Mouse (Mus musculus): Measurements from ENCODE around the gene Tctn1. TPM values are rescaled to one million over a fixed set of nuclear protein-coding genes. Genes with fewer than 3 reads are reported as not detected.

Gene Tctn1
- total and polyA plus RNA-seq, 3 experiments = 3.8 to 6.0 TPM; not detected in 1

- Histone ChIP-seq H3K9me3 (replicated peaks; ENCODE audit: insufficient read depth, low read length) (no peaks in the 10 kb centered on the region), H3K9ac (ENCODE audit: control insufficient read depth, low read depth, low read length, poor library complexity, severe bottlenecking) (no peak overlapping the region), H3K4me3 (ENCODE audit: control insufficient read depth in 1 of 2, insufficient read depth in 1 of 2, low read depth in 2 of 2, low read length in 2 of 2) (no peak overlapping the region), H3K79me2 (ENCODE audit: control insufficient read depth, insufficient read depth, low read length, poor library complexity) (no peaks in the 10 kb centered on the region), H3K27me3 (ENCODE audit: control insufficient read depth in 1 of 2, insufficient read depth in 2 of 2, low read length in 2 of 2) (no peaks in the 10 kb centered on the region), H3K36me3 (ENCODE audit: control insufficient read depth in 1 of 2, insufficient read depth in 2 of 2, low read length in 2 of 2) (no peaks in the 10 kb centered on the region; a peak in 1 of 4 replicates), H3K27ac (ENCODE audit: control insufficient read depth, low read depth, low read length) (no peak overlapping the region), H3K4me1 (ENCODE audit: control insufficient read depth in 1 of 2, insufficient read depth in 2 of 2, low read length in 2 of 2) (peaks cover 0 to 11% of the 10 kb centered on the region in 2 experiments; a peak in 3 of 4 replicates)
- TF ChIP-seq KAT2A (conservative IDR thresholded peaks at IDR 0.05; ENCODE audit: low read depth, low read length) (no peak), MAX (IDR thresholded peaks at IDR 0.05; ENCODE audit: low read length) (no peak), CHD2 (IDR thresholded peaks at IDR 0.05; ENCODE audit: low read length) (no peak), TBP (IDR thresholded peaks at IDR 0.05; ENCODE audit: low read depth, low read length) (no peak), USF2 (IDR thresholded peaks at IDR 0.05; ENCODE audit: borderline replicate concordance in 1 of 2, insufficient read depth in 1 of 2, low read depth in 1 of 2, low read length in 2 of 2) (no peak), POLR2AphosphoS2 (IDR thresholded peaks at IDR 0.05; ENCODE audit: low read length) (no peak), ETS1 (IDR thresholded peaks at IDR 0.05; ENCODE audit: low read depth, low read length) (no peak), UBTF (IDR thresholded peaks at IDR 0.05; ENCODE audit: borderline replicate concordance, insufficient read depth, low read depth, low read length) (no peak)
- no peak for DNase-seq (ENCODE audit: low read depth, low spot score)
Observed at GRCm38 (mm10) chr5:122204180-122204579, 60.1 kb downstream of the Tctn1 start.

GRCm38 (mm10) chr5:122201904-122202303, 62.4 kb downstream of the Tctn1 start:
- Histone ChIP-seq H3K9me3 (replicated peaks; ENCODE audit: insufficient read depth, low read length) (no peaks in the 10 kb centered on the region), H3K9ac (ENCODE audit: control insufficient read depth, low read depth, low read length, poor library complexity, severe bottlenecking) (no peak overlapping the region), H3K27ac (ENCODE audit: control insufficient read depth, low read depth, low read length) (no peak overlapping the region), H3K79me2 (ENCODE audit: control insufficient read depth, insufficient read depth, low read length, poor library complexity) (no peaks in the 10 kb centered on the region), H3K27me3 (ENCODE audit: control insufficient read depth in 1 of 2, insufficient read depth in 2 of 2, low read length in 2 of 2) (no peaks in the 10 kb centered on the region), H3K4me1 (ENCODE audit: control insufficient read depth in 1 of 2, insufficient read depth in 2 of 2, low read length in 2 of 2) (peaks cover 0 to 8% of the 10 kb centered on the region in 2 experiments; a peak in 3 of 4 replicates), H3K36me3 (ENCODE audit: control insufficient read depth in 1 of 2, insufficient read depth in 2 of 2, low read length in 2 of 2) (no peaks in the 10 kb centered on the region; a peak in 1 of 4 replicates), H3K4me3 (ENCODE audit: control insufficient read depth in 1 of 2, insufficient read depth in 1 of 2, low read depth in 2 of 2, low read length in 2 of 2) (no peak overlapping the region)
- no peak for DNase-seq (ENCODE audit: low read depth, low spot score)
- TF ChIP-seq ZNF384 (IDR thresholded peaks at IDR 0.05; ENCODE audit: low read depth, low read length) (no peak), HCFC1 (IDR thresholded peaks at IDR 0.05; ENCODE audit: low read depth, low read length) (no peak), CTCF (IDR thresholded peaks at IDR 0.05 in 2 of 3, conservative IDR thresholded peaks at IDR 0.05 in 1 of 3; ENCODE audit: control insufficient read depth in 1 of 3, insufficient read depth in 1 of 3, low read depth in 2 of 3, low read length in 3 of 3, poor library complexity in 1 of 3, severe bottlenecking in 1 of 3) (no peak)

GRCm38 (mm10) chr5:122200872-122201271, 63.4 kb downstream of the Tctn1 start:
- Histone ChIP-seq H3K9me3 (replicated peaks; ENCODE audit: insufficient read depth, low read length) (no peaks in the 10 kb centered on the region), H3K9ac (ENCODE audit: control insufficient read depth, low read depth, low read length, poor library complexity, severe bottlenecking) (no peak overlapping the region), H3K36me3 (ENCODE audit: control insufficient read depth in 1 of 2, insufficient read depth in 2 of 2, low read length in 2 of 2) (no peaks in the 10 kb centered on the region), H3K27me3 (ENCODE audit: control insufficient read depth in 1 of 2, insufficient read depth in 2 of 2, low read length in 2 of 2) (no peaks in the 10 kb centered on the region), H3K79me2 (ENCODE audit: control insufficient read depth, insufficient read depth, low read length, poor library complexity) (no peaks in the 10 kb centered on the region), H3K4me1 (ENCODE audit: control insufficient read depth in 1 of 2, insufficient read depth in 2 of 2, low read length in 2 of 2) (peaks cover 0 to 3% of the 10 kb centered on the region in 2 experiments; a peak in 3 of 4 replicates), H3K4me3 (ENCODE audit: control insufficient read depth in 1 of 2, insufficient read depth in 1 of 2, low read depth in 2 of 2, low read length in 2 of 2) (no peak overlapping the region), H3K27ac (ENCODE audit: control insufficient read depth, low read depth, low read length) (no peak overlapping the region)
- no peak for TF ChIP-seq MYB (IDR thresholded peaks at IDR 0.05; ENCODE audit: low read depth, low read length)
- no peak for TF ChIP-seq RCOR1 (IDR thresholded peaks at IDR 0.05; ENCODE audit: low read depth, low read length)
- no peak for TF ChIP-seq USF1 (IDR thresholded peaks at IDR 0.05; ENCODE audit: low read depth, low read length)
- no peak for TF ChIP-seq ZC3H11A (IDR thresholded peaks at IDR 0.05; ENCODE audit: low read depth, low read length)
- no peak for TF ChIP-seq UBTF (IDR thresholded peaks at IDR 0.05; ENCODE audit: borderline replicate concordance, insufficient read depth, low read depth, low read length)
- TF ChIP-seq GABPA (IDR thresholded peaks at IDR 0.05; ENCODE audit: low read depth, low read length) = no peak
- TF ChIP-seq USF2 (IDR thresholded peaks at IDR 0.05; ENCODE audit: borderline replicate concordance in 1 of 2, insufficient read depth in 1 of 2, low read depth in 1 of 2, low read length in 2 of 2) = no peak
- no peak for TF ChIP-seq TBP (IDR thresholded peaks at IDR 0.05; ENCODE audit: low read depth, low read length)
- no peak for TF ChIP-seq ZNF384 (IDR thresholded peaks at IDR 0.05; ENCODE audit: low read depth, low read length)
- no peak for TF ChIP-seq JUND (IDR thresholded peaks at IDR 0.05; ENCODE audit: low read depth, low read length)
- no peak for TF ChIP-seq NELFE (IDR thresholded peaks at IDR 0.05; ENCODE audit: low read depth, low read length)
- no peak for TF ChIP-seq POLR2A (IDR thresholded peaks at IDR 0.05; ENCODE audit: control insufficient read depth in 1 of 2, insufficient read depth in 1 of 2, low read depth in 1 of 2, low read length in 2 of 2, poor library complexity in 1 of 2)
- no peak for TF ChIP-seq SMC3 (IDR thresholded peaks at IDR 0.05; ENCODE audit: low read depth, low read length)
- DNase-seq (ENCODE audit: low read depth, low spot score) = no peak

Data from MEL (cell line).